Mouse (Mus musculus): ENCODE results near the gene Dpf3.

DNA sequence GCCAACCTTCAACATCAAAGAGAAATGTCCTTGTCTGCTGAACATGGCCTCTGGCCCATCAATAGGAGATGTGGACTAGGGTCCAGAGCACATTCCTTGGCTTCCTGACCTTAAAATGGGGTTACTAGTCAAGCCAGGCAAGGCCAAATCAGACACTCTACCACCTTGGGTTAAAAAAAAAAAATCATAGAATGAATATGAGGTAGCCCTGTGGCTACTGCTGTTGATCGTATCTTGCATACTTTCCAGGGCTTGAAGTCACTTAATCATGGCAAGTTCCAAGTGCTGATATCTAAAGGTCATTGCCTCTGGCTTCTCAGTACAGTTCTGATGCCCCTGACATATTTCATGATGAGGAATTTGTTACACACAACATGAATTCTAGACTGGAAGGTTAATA is 160.1 kb downstream of the Dpf3 start:
- no peak for TF ChIP-seq POLR2A (IDR thresholded peaks at IDR 0.05; ENCODE audit: low read depth, low read length)
- TF ChIP-seq CTCF (IDR thresholded peaks at IDR 0.05; ENCODE audit: extremely low read depth, insufficient read depth, insufficient read length, insufficient replicate concordance) = no peak
